Mouse (Mus musculus): ENCODE data around the gene Olfr510.
"Not testable (repeated sequence)": the region's sequence is repeated elsewhere in the genome, so short reads cannot be mapped to it uniquely, and the experiment has no call there.

Olfr510 gene

DNA sequence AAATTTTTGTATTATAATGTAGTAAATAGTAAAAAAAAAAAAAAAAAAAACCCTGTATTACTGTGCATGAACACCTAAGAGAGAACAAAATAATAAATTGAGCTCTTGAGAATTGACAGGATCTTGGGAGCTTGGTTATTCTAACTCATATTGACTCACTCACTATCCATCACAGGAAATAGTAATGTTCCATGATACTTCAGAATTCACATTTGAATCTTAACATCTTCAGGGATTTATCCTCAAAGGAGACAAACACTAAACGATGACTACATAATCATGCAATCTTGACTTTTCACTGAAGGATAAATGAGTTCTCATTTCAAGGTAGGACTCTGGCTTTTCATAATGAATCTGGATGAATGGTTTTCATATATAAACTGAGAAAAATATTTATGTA is at the start of gene Olfr510:
TSS of gene Olfr510 (plus strand) at position 301 of the 400 bp plus-strand sequence.
- CTCF ChIA-PET: no interaction called here

- CTCF ChIA-PET: not testable (repeated sequence)
These were observed 49.4 kb upstream of the Olfr510 start for GRCm38 (mm10) chr7:108616781-108617180.

DNA sequence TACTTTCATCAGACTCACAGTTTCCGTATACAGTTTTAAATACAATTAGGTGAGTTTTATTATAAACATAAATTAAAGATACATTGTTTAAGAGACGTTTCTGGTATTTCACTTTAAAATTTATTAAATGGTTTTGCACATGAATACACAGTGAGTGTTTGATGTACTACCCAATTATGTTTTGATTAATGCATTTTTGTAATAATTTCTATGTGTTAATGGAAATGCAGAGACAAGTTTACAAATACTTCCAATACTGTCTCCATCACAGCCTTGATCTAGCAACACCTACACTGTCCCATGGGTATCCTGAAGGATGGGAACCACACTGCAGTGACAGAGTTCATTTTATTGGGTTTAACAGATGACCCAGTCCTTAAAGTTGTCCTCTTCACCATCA is 44.7 kb upstream of the Olfr510 start, which contains the start of gene Olfr507:
TSS of gene Olfr507 (plus strand) at position 301 of the 400 bp plus-strand sequence.
- CTCF ChIA-PET: no interaction called here

DNA sequence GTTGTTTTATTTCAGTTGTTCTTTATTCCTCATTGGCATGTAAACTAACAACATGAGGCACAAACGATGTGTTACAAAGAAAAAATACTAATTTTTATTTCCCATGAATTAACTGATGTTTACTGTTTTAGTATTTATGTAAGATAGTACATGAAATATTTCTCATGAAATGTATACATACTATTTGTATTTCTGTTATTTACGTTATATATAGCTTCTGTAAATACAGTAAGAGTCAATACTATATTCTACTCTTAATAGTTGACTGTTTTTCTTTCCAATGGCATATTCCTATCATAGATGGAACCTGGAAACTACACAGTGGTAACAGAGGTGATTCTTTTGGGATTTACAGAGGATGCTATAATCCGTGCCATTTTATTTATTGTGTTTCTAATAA is 36.5 kb upstream of the Olfr510 start, which contains the start of gene Olfr508:
TSS of gene Olfr508 (plus strand) at position 301 of the 400 bp plus-strand sequence.
- CTCF ChIA-PET: no interaction called here

GRCm38 (mm10) chr7:108651806-108652205 is 14.4 kb upstream of the Olfr510 start, which contains the start of gene Olfr509:
Gene Olfr509, minus strand, starts transcription at chr7:108651906.
- CTCF ChIA-PET: no interaction called here

DNA sequence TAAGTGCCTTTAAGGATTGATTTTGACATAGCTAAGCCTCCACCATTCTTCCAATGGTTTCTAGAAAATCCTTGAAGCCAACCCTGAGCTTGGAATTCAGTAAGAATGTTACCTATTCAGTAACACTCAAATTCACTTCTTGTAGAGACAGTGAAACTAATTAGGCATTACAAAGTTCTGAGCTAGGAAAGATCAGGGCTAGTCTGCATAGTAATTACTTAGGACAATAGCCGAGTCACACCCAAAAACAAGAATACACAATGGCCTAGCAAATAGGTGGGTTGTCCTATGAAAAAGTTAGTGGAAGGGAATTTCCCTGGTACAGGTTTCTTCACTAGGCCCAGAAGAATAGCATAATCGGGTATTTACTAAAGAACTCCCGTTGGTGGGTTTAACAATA is 3.8 kb upstream of the Olfr510 start:
- CTCF ChIA-PET: no interaction called here

GRCm38 (mm10) chr7:108671058-108671457 is 4.8 kb downstream of the Olfr510 start:
- CTCF ChIA-PET: no interaction called here

DNA sequence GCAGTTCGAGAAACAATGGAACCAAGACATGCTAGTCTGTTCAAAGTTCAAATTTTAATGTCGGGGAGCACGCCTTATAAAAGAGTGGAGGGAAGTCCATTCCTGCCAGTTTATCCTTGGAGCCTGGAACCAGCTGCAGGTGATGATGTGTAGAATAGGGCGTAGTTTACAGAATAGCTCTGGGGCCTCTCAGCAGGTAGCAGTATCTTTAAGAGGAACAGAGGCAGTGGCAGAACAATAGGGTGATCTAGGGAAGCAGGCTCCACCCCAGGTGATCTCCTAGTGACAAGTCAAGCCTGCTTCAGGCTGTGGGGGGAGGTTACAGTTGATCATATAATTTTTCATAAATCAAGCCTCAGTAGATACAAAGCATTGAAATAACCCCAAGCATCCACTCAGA is 12.7 kb downstream of the Olfr510 start:
- CTCF ChIA-PET: no interaction called here

- CTCF ChIA-PET: no interaction called here
These were observed 46.8 kb downstream of the Olfr510 start, which contains the start of gene Olfr512 for GRCm38 (mm10) chr7:108713020-108713419. Gene Olfr512, plus strand, starts transcription at chr7:108713320.

Measured in spleen, embryonic (tissue).